Mouse (Mus musculus): ENCODE data around the gene Itpkb. TPM values are rescaled to one million over a fixed set of nuclear protein-coding genes. Genes with fewer than 3 reads are reported as not detected.
A peak's percentile ranks its signal among the peaks of the same experiment; 100 is the strongest.

Gene Itpkb
- polyA plus RNA-seq, 1 experiment from 2014 or later: 8.4 TPM

GRCm38 (mm10) chr1:180423008-180423639 lies 92.8 kb downstream of the Itpkb start:
- Histone ChIP-seq H3K36me3 (ENCODE audit: insufficient read depth, low read length) (peaks cover 11% of the 10 kb centered on the region), H3K27me3 (replicated peaks; ENCODE audit: insufficient read depth, low read length) (no peaks in the 10 kb centered on the region), H3K4me3 (ENCODE audit: low read depth, low read length) (no peak overlapping the region), H3K9me3 (ENCODE audit: low read length) (no peaks in the 10 kb centered on the region), H3K4me1 (ENCODE audit: insufficient read depth, low read depth, low read length) (no peaks in the 10 kb centered on the region), H3K4me2 (replicated peaks; ENCODE audit: low read depth, low read length) (no peak overlapping the region), H3K27ac (ENCODE audit: low read length) (peak overlapping the region; percentile 6; the same call in 1 of the 2 replicates), H3K9ac (replicated peaks; ENCODE audit: low read depth) (no peak overlapping the region)
- no peak for DNase-seq (ENCODE audit: low spot score)
- TF ChIP-seq CTCF (IDR thresholded peaks at IDR 0.05) (no peak), EP300 (IDR thresholded peaks at IDR 0.05) (no peak)
- 41% methylated on average over 16 of the region's 16 CpGs for WGBS
- ATAC-seq: no peak

DNA sequence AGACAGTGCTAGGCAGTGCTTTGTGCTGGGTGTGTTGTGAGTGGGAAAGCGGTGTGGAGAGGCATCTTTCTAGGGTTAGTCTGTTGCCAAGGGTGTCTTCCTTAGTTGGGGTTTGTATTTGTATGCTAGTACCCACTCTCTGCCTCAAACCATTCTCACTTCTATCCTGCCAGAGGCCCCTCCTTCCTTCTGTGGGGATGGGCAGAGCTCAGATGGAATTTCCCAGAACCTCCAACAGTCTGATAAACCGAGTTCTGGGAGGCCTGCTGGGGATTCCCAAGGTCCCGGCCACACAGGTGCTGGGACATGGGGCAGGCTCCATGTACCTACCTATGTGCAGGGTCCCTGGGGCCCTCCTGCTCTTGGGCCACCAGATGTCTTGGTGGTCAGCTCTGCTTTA lies 93.6 kb downstream of the Itpkb start:
- 69% methylated on average over 3 of the region's 3 CpGs for WGBS

GRCm38 (mm10) chr1:180426405-180426804 lies 96.1 kb downstream of the Itpkb start:
- WGBS: 84% methylated on average over 6 of the region's 6 CpGs
- H3K4me2 ChIP-seq (replicated peaks; ENCODE audit: low read depth, low read length): no peak overlapping the region

More for the DNA sequence above, 93.6 kb downstream of the Itpkb start:
- Histone ChIP-seq H3K36me3 (ENCODE audit: insufficient read depth, low read length) (peaks cover 3% of the 10 kb centered on the region), H3K9me3 (ENCODE audit: low read length) (no peaks in the 10 kb centered on the region), H3K4me2 (replicated peaks; ENCODE audit: low read depth, low read length) (no peak overlapping the region), H3K4me1 (ENCODE audit: insufficient read depth, low read depth, low read length) (no peaks in the 10 kb centered on the region), H3K9ac (replicated peaks; ENCODE audit: low read depth) (no peak overlapping the region), H3K27ac (ENCODE audit: low read length) (no peak overlapping the region), H3K27me3 (replicated peaks; ENCODE audit: insufficient read depth, low read length) (no peaks in the 10 kb centered on the region), H3K4me3 (ENCODE audit: low read depth, low read length) (no peak overlapping the region)
- DNase-seq (ENCODE audit: low spot score) (no peak), ATAC-seq (no peak)
- TF ChIP-seq EP300 (IDR thresholded peaks at IDR 0.05) (no peak), CTCF (IDR thresholded peaks at IDR 0.05) (no peak)

DNA sequence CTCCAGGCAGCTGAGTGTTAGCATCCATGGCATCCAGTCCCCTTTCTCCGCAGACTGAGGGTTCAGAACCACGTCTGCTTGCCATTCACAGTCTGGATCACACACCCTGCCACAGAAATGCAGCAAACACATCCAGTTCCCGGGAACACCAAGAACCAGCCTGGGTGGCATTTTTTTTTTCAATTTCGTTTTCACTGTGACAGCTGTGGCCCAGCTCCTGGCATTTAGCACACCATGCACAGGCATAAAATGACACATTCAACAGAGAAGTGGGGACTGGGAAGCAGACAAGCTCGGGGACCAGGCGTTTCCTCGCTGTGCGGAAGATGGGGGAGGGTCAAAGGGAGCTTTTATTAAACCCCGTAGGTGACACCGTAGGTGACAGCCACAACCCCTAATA lies 97.4 kb downstream of the Itpkb start:
- H3K4me3 ChIP-seq (ENCODE audit: low read depth, low read length): no peak overlapping the region
- no peak overlapping the region for H3K27ac ChIP-seq (ENCODE audit: low read length)
- ATAC-seq (no peak; the same call in 1 of the 2 replicates), DNase-seq (ENCODE audit: low spot score) (no peak)
- H3K36me3 ChIP-seq (ENCODE audit: insufficient read depth, low read length): no peaks in the 10 kb centered on the region
- H3K27me3 ChIP-seq (replicated peaks; ENCODE audit: insufficient read depth, low read length): no peaks in the 10 kb centered on the region
- H3K4me1 ChIP-seq (ENCODE audit: insufficient read depth, low read depth, low read length): no peaks in the 10 kb centered on the region
- no peaks in the 10 kb centered on the region for H3K9me3 ChIP-seq (ENCODE audit: low read length)
- H3K4me2 ChIP-seq (replicated peaks; ENCODE audit: low read depth, low read length): no peak overlapping the region
- WGBS: 46% methylated on average over 10 of the region's 10 CpGs
- no peak for TF ChIP-seq CTCF (IDR thresholded peaks at IDR 0.05)
- TF ChIP-seq EP300 (IDR thresholded peaks at IDR 0.05): no peak
- no peak overlapping the region for H3K9ac ChIP-seq (replicated peaks; ENCODE audit: low read depth)

More at GRCm38 (mm10) chr1:180426405-180426804, 96.1 kb downstream of the Itpkb start:
- H3K27me3 ChIP-seq (replicated peaks; ENCODE audit: insufficient read depth, low read length): no peaks in the 10 kb centered on the region
- no peak for TF ChIP-seq EP300 (IDR thresholded peaks at IDR 0.05)
- TF ChIP-seq CTCF (IDR thresholded peaks at IDR 0.05): no peak
- H3K27ac ChIP-seq (ENCODE audit: low read length): no peak overlapping the region
- H3K36me3 ChIP-seq (ENCODE audit: insufficient read depth, low read length): no peaks in the 10 kb centered on the region
- no peaks in the 10 kb centered on the region for H3K4me1 ChIP-seq (ENCODE audit: insufficient read depth, low read depth, low read length)
- DNase-seq (ENCODE audit: low spot score) (no peak), ATAC-seq (no peak)
- H3K9ac ChIP-seq (replicated peaks; ENCODE audit: low read depth): no peak overlapping the region
- H3K9me3 ChIP-seq (ENCODE audit: low read length): no peaks in the 10 kb centered on the region
- H3K4me3 ChIP-seq (ENCODE audit: low read depth, low read length): no peak overlapping the region

GRCm38 (mm10) chr1:180428101-180428712 lies 97.9 kb downstream of the Itpkb start:
- peak; percentile 95 for DNase-seq (ENCODE audit: low spot score)
- TF ChIP-seq EP300 (IDR thresholded peaks at IDR 0.05) (peak; percentile 33; the same call in 1 of the 2 replicates), CTCF (IDR thresholded peaks at IDR 0.05) (peak; percentile 97)
- H3K27me3 ChIP-seq (replicated peaks; ENCODE audit: insufficient read depth, low read length): no peaks in the 10 kb centered on the region
- WGBS: 18% methylated on average over 9 of the region's 9 CpGs
- peak; percentile 24; the same call in 1 of the 2 replicates for ATAC-seq
- no peak overlapping the region for H3K9ac ChIP-seq (replicated peaks; ENCODE audit: low read depth)
- H3K4me1 ChIP-seq (ENCODE audit: insufficient read depth, low read depth, low read length): no peaks in the 10 kb centered on the region
- no peak overlapping the region for H3K27ac ChIP-seq (ENCODE audit: low read length)
- no peak overlapping the region for H3K4me2 ChIP-seq (replicated peaks; ENCODE audit: low read depth, low read length)
- H3K9me3 ChIP-seq (ENCODE audit: low read length): no peaks in the 10 kb centered on the region
- no peak overlapping the region for H3K4me3 ChIP-seq (ENCODE audit: low read depth, low read length)
- H3K36me3 ChIP-seq (ENCODE audit: insufficient read depth, low read length): no peaks in the 10 kb centered on the region

DNA sequence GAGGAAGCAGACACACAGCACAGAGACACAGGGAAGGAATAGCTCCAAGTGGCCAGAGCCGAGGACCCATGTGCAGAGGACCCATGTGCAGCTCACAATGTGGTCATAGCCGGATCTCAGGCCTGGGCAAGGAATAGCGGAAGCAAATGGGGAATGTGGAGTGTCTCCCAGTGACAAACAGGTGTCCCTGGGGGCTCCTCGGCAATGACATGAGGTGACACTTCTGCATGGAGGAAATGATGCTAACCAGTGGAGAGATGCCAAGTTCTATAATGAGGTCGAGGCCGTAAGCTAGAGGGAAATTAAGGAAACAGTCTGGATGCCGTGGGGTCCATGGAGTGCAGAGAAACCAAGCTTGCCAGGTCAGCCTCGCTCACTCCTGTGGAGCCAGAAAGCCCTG lies 98.6 kb downstream of the Itpkb start:
- H3K36me3 ChIP-seq (ENCODE audit: insufficient read depth, low read length): no peaks in the 10 kb centered on the region
- DNase-seq (ENCODE audit: low spot score) (no peak), ATAC-seq (no peak)
- TF ChIP-seq EP300 (IDR thresholded peaks at IDR 0.05) (no peak), CTCF (IDR thresholded peaks at IDR 0.05) (no peak)
- no peaks in the 10 kb centered on the region for H3K9me3 ChIP-seq (ENCODE audit: low read length)
- no peak overlapping the region for H3K4me3 ChIP-seq (ENCODE audit: low read depth, low read length)
- no peaks in the 10 kb centered on the region for H3K27me3 ChIP-seq (replicated peaks; ENCODE audit: insufficient read depth, low read length)
- H3K4me2 ChIP-seq (replicated peaks; ENCODE audit: low read depth, low read length): no peak overlapping the region
- H3K27ac ChIP-seq (ENCODE audit: low read length): no peak overlapping the region
- no peak overlapping the region for H3K9ac ChIP-seq (replicated peaks; ENCODE audit: low read depth)
- 62% methylated on average over 8 of the region's 8 CpGs for WGBS
- H3K4me1 ChIP-seq (ENCODE audit: insufficient read depth, low read depth, low read length): no peaks in the 10 kb centered on the region

All from lung, postnatal 0 days (tissue).